Mouse (Mus musculus): ENCODE results near the gene Rpf2. TPM values are rescaled to one million over a fixed set of nuclear protein-coding genes. Genes with fewer than 3 reads are reported as not detected.

Rpf2 gene
- 27.3 TPM for polyA plus RNA-seq (2014; fragmentation: Illumina TruSeq; extraction: RNeasy Lipid Tissue Mini Kit (QIAGEN cat#74804); ENCODE audit: low read depth, low replicate concordance)

DNA sequence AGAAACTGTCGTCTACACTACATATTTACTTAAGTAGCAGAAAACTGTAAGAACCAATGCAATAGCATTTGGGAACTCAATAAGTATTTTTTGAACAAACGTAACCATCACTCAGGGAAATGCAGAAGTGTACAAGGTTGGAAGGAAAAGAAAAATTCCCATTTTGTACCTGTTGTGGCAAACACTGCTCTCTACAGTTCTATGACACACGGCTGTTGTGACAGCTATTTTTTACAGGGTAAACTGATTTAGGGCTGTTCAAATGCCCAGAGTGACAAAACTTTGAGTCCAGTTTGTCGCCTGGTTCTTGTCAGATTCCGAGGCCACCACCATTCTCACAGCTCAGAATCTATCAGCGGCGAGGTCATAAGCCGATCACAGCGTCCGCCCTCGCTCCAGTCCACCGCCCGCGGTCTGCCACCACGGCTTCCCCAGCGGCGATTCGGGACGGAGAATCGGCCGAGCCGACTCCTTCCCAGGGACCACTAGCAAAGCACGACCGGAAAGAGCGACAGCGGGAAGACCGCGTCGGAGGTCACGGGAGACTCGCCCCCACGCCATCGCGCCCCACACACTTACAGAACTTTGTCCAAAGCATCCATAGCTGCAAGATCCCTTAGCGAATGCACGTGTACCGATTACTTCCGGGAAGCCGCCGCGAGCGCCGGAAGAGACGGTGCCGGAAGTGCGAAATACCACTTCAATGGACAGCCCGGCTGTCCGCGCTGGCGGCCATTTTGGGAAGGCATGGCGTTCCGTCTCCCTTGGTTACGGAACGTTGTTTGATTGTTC lies at the start of gene Rpf2:
TSS of gene Rpf2 (minus strand) at position 663 of the 792 bp plus-strand sequence.

GRCm38 (mm10) chr10:40257414-40258255 lies 10.8 kb upstream of the Rpf2 start, which contains the start of gene Gtf3c6:
TSS of gene Gtf3c6 (minus strand) at chr10:40258108.

Other genes starting within 250 kb of the Rpf2 start
- 50.4 TPM for gene Mfsd4b1, start 221.8 kb downstream of the Rpf2 start, polyA plus RNA-seq (2014; fragmentation: Illumina TruSeq; extraction: RNeasy Lipid Tissue Mini Kit (QIAGEN cat#74804); ENCODE audit: low read depth, low replicate concordance)
- 79.5 TPM for gene Slc16a10, start 104.8 kb downstream of the Rpf2 start, polyA plus RNA-seq (2014; fragmentation: Illumina TruSeq; extraction: RNeasy Lipid Tissue Mini Kit (QIAGEN cat#74804); ENCODE audit: low read depth, low replicate concordance)
- gene Gtf3c6, start 11.1 kb upstream of the Rpf2 start, polyA plus RNA-seq (2014; fragmentation: Illumina TruSeq; extraction: RNeasy Lipid Tissue Mini Kit (QIAGEN cat#74804); ENCODE audit: low read depth, low replicate concordance): 51.7 TPM
- gene Amd1, start 55.1 kb upstream of the Rpf2 start, polyA plus RNA-seq (2014; fragmentation: Illumina TruSeq; extraction: RNeasy Lipid Tissue Mini Kit (QIAGEN cat#74804); ENCODE audit: low read depth, low replicate concordance): 55.0 TPM
- gene Cdk19, start 92.5 kb upstream of the Rpf2 start, polyA plus RNA-seq (2014; fragmentation: Illumina TruSeq; extraction: RNeasy Lipid Tissue Mini Kit (QIAGEN cat#74804); ENCODE audit: low read depth, low replicate concordance): 5.1 TPM